Mouse (Mus musculus): Measurements from ENCODE around the gene Plekhg5. TPM values are rescaled to one million over a fixed set of nuclear protein-coding genes. Genes with fewer than 3 reads are reported as not detected.

Gene Plekhg5
- polyA plus RNA-seq, 2 experiments from 2014 or later: 1.3 to 2.6 TPM

GRCm38 (mm10) chr4:152100541-152100940 is 28.2 kb downstream of the Plekhg5 start:
- no peak for ATAC-seq

- ATAC-seq: no peak
Observed at GRCm38 (mm10) chr4:152101081-152101653, 28.9 kb downstream of the Plekhg5 start.

GRCm38 (mm10) chr4:152101921-152102320 is 29.6 kb downstream of the Plekhg5 start:
- ATAC-seq: no peak

GRCm38 (mm10) chr4:152103025-152103424 is 30.7 kb downstream of the Plekhg5 start:
- ATAC-seq: peak; percentile 87

- no peak for ATAC-seq
Observed at GRCm38 (mm10) chr4:152106746-152107145, 34.4 kb downstream of the Plekhg5 start.

GRCm38 (mm10) chr4:152107493-152107892 is 35.2 kb downstream of the Plekhg5 start:
- no peak for ATAC-seq

- ATAC-seq: no peak
Observed at GRCm38 (mm10) chr4:152107971-152108509, 35.7 kb downstream of the Plekhg5 start.

GRCm38 (mm10) chr4:152108673-152109072 is 36.4 kb downstream of the Plekhg5 start:
- ATAC-seq: no peak

GRCm38 (mm10) chr4:152109509-152109908 is 37.2 kb downstream of the Plekhg5 start:
- ATAC-seq: no peak

- ATAC-seq: no peak
Observed at GRCm38 (mm10) chr4:152110689-152111088, 38.4 kb downstream of the Plekhg5 start.

GRCm38 (mm10) chr4:152112329-152112728 is 40.0 kb downstream of the Plekhg5 start:
- ATAC-seq: no peak

- ATAC-seq: no peak
Observed at GRCm38 (mm10) chr4:152114080-152114479, 41.8 kb downstream of the Plekhg5 start.

GRCm38 (mm10) chr4:152115921-152116612 is 43.8 kb downstream of the Plekhg5 start, which contains the start of gene Tnfrsf25:
Gene Tnfrsf25, plus strand, starts transcription at chr4:152115934.
- ATAC-seq: peak; percentile 44

GRCm38 (mm10) chr4:152117538-152117937 is 45.2 kb downstream of the Plekhg5 start:
- ATAC-seq: no peak

GRCm38 (mm10) chr4:152119396-152120292 is 47.3 kb downstream of the Plekhg5 start:
- no peak for ATAC-seq

- ATAC-seq: peak; percentile 67
Observed at GRCm38 (mm10) chr4:152120311-152121182, 48.2 kb downstream of the Plekhg5 start.

GRCm38 (mm10) chr4:152121183-152121505 is 48.8 kb downstream of the Plekhg5 start:
- ATAC-seq: no peak

- ATAC-seq: no peak
Observed at GRCm38 (mm10) chr4:152124361-152124961, 52.2 kb downstream of the Plekhg5 start.

- ATAC-seq: peak; percentile 28
Observed at GRCm38 (mm10) chr4:152125161-152126025, 53.1 kb downstream of the Plekhg5 start.

Measured in activated CD4-positive, CD25-positive, alpha-beta regulatory T cell, adult 4 months (primary cell).